ENCODE assay signal across 1 mouse cellular context in the genomic region with DNA sequence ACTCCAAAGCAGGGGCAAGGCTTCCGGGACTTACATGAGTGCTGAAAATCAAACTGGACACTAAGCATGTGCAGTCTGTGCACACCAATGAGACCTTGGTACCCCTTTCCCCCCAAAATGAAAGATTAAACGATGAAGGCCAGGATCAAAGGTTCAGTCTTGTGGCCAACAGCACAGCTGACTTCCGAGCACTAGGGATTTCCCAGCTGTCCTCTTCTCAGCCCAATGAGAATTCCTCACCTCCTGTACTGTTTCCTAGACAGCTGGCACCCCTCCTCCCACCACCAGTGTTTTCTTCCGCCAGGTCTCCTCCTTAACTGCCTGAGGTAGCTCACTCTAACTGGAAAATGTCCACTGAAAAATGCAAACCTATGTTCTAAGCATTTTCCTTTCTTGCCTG.
TF ChIP-seq lines count a peak whose summit lies in the region.

No protein-coding gene starts in this region.

TF ChIP-seq in ES-E14, 5 proteins besides CTCF, POLR2A, EP300 and RAD21:
- no peak for TF ChIP-seq HCFC1 (IDR thresholded peaks at IDR 0.05; ENCODE audit: borderline replicate concordance, insufficient read depth, low read length)
- TF ChIP-seq CHD2 (IDR thresholded peaks at IDR 0.05; ENCODE audit: low read depth, low read length), result no peak
- TF ChIP-seq MAFK (IDR thresholded peaks at IDR 0.05; ENCODE audit: insufficient read depth, low read depth, low read length), result no peak
- no peak for TF ChIP-seq ZC3H11A (IDR thresholded peaks at IDR 0.05; ENCODE audit: borderline replicate concordance, low read depth, low read length)
- no peak for TF ChIP-seq ZNF384 (IDR thresholded peaks at IDR 0.05; ENCODE audit: low read depth, low read length)
